Mouse (Mus musculus) heart, embryonic 14.5 days (tissue): ENCODE results near the gene Rps6kl1. TPM values are rescaled to one million over a fixed set of nuclear protein-coding genes. Genes with fewer than 3 reads are reported as not detected.

ENCODE experiments used
- ATAC-seq: fragments of 200-750 bp; cut with Nextera tagmentation; 2 replicates; pipeline ENCODE4 v1.8.0; 2017; ENCODE audit warnings: low read depth, moderate TSS enrichment; ENCODE audit not compliant: insufficient number of reproducible peaks, insufficient read depth, low FRiP score
- H3K27ac ChIP-seq, 2 experiments: fragments of 200-500 bp in 1 of 2; fragments of 300-500 bp in 1 of 2; sonication (generic) in 1 of 2; replicated peaks in 1 of 2; 2 replicates each; pipeline ENCODE4 v1.5.1; 2012 to 2014; ENCODE audit warnings: low read depth in 2 of 2, low read length in 2 of 2, control low read depth in 1 of 2, mild to moderate bottlenecking in 1 of 2, mixed read lengths in 1 of 2; ENCODE audit not compliant: control insufficient read depth in 1 of 2, insufficient read depth in 1 of 2
- H3K27me3 ChIP-seq: fragments of 300-500 bp; sonication (generic); 2 replicates; pipeline ENCODE4 v1.6.1; 2014; ENCODE audit warnings: mild to moderate bottlenecking, low read length, control low read depth; ENCODE audit not compliant: control insufficient read depth, insufficient read depth
- H3K36me3 ChIP-seq: fragments of 300-500 bp; sonication (generic); 2 replicates; pipeline ENCODE4 v1.6.1; 2014; ENCODE audit warnings: mild to moderate bottlenecking, control low read depth, low read length, mixed read lengths; ENCODE audit not compliant: control insufficient read depth, insufficient read depth
- H3K4me1 ChIP-seq, 2 experiments: fragments of 200-500 bp in 1 of 2; fragments of 300-500 bp in 1 of 2; sonication (generic) in 1 of 2; 2 replicates each; pipeline ENCODE4 v1.6.1; 2012 to 2014; ENCODE audit warnings: low read length in 2 of 2, control low read depth in 1 of 2, mixed read lengths in 1 of 2; ENCODE audit not compliant: control insufficient read depth in 2 of 2, insufficient read depth in 2 of 2
- H3K4me2 ChIP-seq: fragments of 300-500 bp; sonication (generic); 2 replicates; pipeline ENCODE4 v1.6.1; 2014; ENCODE audit warnings: mild to moderate bottlenecking, low read length
- H3K4me3 ChIP-seq, 2 experiments: fragments of 200-500 bp in 1 of 2; fragments of 300-500 bp in 1 of 2; sonication (generic) in 1 of 2; 2 replicates each; pipeline ENCODE4 v1.5.1; 2012 to 2014; ENCODE audit warnings: low read length in 2 of 2, mild to moderate bottlenecking in 2 of 2, control low read depth in 1 of 2, low read depth in 1 of 2, moderate library complexity in 1 of 2; ENCODE audit not compliant: control insufficient read depth in 1 of 2, insufficient read depth in 1 of 2
- H3K9ac ChIP-seq: fragments of 300-500 bp; sonication (generic); 2 replicates; pipeline ENCODE4 v1.6.1; 2014; ENCODE audit warnings: mild to moderate bottlenecking, low read length
- H3K9me3 ChIP-seq: fragments of 300-500 bp; sonication (generic); 2 replicates; pipeline ENCODE4 v1.6.1; 2016; ENCODE audit warnings: low read length, control low read depth; ENCODE audit not compliant: control insufficient read depth
- WGBS: fragments of 180-500 bp; shearing (Covaris S2); extraction: QIAGEN DNeasy Blood & Tissue Kit; methylation state at CpG from one replicate; pipeline ENCODE4 v1.1.7; 2014; 5-methylcytosine and 5-hydroxymethylcytosine counted together
- polyA plus RNA-seq: library from polyadenylated mRNA; unstranded; fragments of >200 nt; fragmentation: Nextera tagmentation; extraction: Ambion mirVana; gene quantifications from 2 replicates; pipeline ENCODE4 v1.2.1, GENCODE M21; 2014

The Rps6kl1 gene
- polyA plus RNA-seq, 1 experiment from 2014 or later: 1.1 TPM

DNA sequence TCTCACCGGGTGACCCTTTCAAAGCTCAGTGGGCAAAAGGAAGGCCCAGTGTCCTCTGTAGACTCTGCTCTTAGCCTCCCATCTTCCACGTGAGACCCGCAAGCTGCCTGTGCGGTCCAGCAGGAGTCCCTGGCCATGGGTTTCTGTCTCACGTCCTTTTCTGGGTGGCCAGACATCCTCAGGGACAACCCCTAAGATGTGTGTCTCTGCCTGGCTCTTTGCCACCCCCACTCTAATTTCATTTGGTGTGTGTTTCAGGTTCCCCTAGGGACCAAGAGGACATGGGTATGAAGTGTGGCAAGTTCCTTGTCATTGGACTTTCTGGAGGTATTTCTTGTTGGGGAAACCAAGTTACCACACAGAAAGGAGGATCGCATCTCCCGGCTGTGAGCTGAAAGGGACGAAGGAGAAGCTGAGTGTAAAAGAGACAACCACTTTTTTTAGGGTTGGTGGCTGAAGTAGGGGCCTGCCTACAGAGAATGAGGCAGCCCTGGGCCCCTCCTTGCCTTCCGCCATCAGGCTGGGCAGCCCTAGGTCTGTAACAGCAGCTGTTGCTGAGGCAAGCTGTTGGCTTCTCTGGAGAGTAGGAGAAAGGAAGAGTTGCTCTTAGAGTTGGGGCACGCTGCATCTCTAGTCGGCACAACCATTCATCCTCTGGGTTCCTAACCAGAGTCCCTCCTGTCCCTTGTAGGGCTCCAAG is 43.0 kb upstream of the Rps6kl1 start:
- WGBS: 88% methylated on average over 11 of the region's 11 CpGs
- peaks cover 33 to 42% of the 10 kb centered on the region in 2 experiments for H3K4me1 ChIP-seq
- peak overlapping the region; percentile 4 to 17; a peak in 2 of 4 replicates for H3K27ac ChIP-seq

DNA sequence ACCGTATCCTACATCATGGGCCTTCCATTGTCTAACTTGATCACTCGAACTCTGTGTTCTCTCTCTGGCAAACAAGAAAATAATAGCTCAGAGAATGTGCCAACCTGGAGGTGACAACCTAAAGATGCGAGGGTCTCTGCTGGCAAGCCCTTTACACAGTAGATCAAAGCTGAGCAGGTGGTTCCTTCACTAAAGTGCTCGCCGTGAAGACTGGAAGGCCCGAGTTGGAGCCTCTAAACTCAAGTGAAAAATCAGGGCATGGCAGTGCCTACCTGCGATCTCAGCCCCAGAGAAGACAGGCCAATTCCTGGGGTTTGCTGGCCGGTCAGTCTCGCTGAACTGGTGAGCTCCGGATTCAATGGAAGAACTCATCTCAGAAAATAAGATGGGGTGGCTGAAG is 42.1 kb upstream of the Rps6kl1 start:
- H3K27me3 ChIP-seq: 0 out of 2 replicates have a peak, but pooled peaks cover 5% of the 10 kb centered on the region
- no peak overlapping the region for H3K27ac ChIP-seq
- H3K4me2 ChIP-seq: no peak overlapping the region
- H3K9me3 ChIP-seq: peaks cover 3% of the 10 kb centered on the region; the same call in 1 of the 2 replicates
- H3K4me1 ChIP-seq: peaks cover 33 to 42% of the 10 kb centered on the region in 2 experiments
- H3K9ac ChIP-seq: no peak overlapping the region
- no peak overlapping the region for H3K4me3 ChIP-seq
- ATAC-seq: no peak
- 84% methylated on average over 10 of the region's 10 CpGs for WGBS
- H3K36me3 ChIP-seq: no peaks in the 10 kb centered on the region

More for the DNA sequence above, 43.0 kb upstream of the Rps6kl1 start:
- no peak overlapping the region for H3K4me3 ChIP-seq
- no peaks in the 10 kb centered on the region for H3K36me3 ChIP-seq
- 0 out of 2 replicates have a peak, but pooled peaks cover 5% of the 10 kb centered on the region for H3K27me3 ChIP-seq
- H3K9ac ChIP-seq: no peak overlapping the region
- H3K9me3 ChIP-seq: peaks cover 3% of the 10 kb centered on the region; the same call in 1 of the 2 replicates
- H3K4me2 ChIP-seq: no peak overlapping the region
- no peak for ATAC-seq

DNA sequence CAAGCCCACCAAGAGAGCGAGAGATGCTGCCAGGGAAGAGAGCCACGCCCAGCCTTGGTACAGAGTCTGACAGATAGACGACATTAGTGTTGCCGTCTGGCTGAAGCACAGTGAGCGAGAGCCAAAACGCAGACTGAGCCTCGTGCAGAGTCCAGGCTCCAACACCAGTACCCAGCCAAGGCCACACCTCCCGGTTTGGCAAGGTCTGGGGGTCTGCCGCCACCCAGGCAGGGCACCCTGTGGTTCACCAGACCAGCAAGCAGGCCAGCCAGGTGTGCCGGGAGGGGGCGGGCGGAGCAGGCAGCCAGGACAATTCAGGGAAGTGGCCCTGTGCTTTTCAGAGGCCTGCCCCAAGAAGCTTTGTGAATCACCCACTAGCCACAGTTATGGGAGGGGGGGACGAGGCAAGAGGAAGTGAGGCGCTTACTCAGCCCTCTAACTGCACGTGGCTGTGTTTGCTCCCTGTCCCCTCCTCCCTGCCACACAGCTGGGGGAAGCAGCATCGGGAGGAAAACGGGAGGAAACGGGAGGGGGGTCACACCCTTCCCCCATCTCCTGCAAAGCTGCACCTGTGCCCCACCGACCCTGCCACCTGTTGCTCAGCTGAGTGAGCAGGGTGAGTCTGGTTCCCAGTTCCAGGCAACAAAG is 41.5 kb upstream of the Rps6kl1 start:
- H3K4me3 ChIP-seq: no peak overlapping the region
- no peak overlapping the region for H3K9ac ChIP-seq
- no peak overlapping the region for H3K4me2 ChIP-seq
- peak; percentile 31; the same call in 1 of the 2 replicates for ATAC-seq
- H3K4me1 ChIP-seq: peaks cover 33 to 40% of the 10 kb centered on the region in 2 experiments
- WGBS: 30% methylated on average over 19 of the region's 19 CpGs
- H3K27ac ChIP-seq: 0 out of 4 replicates have a peak overlapping the region, but pooled peaks of 1 of the 2 experiments have one; percentile 24
- 0 out of 2 replicates have a peak, but pooled peaks cover 5% of the 10 kb centered on the region for H3K27me3 ChIP-seq
- peaks cover 3% of the 10 kb centered on the region; the same call in 1 of the 2 replicates for H3K9me3 ChIP-seq
- H3K36me3 ChIP-seq: no peaks in the 10 kb centered on the region

DNA sequence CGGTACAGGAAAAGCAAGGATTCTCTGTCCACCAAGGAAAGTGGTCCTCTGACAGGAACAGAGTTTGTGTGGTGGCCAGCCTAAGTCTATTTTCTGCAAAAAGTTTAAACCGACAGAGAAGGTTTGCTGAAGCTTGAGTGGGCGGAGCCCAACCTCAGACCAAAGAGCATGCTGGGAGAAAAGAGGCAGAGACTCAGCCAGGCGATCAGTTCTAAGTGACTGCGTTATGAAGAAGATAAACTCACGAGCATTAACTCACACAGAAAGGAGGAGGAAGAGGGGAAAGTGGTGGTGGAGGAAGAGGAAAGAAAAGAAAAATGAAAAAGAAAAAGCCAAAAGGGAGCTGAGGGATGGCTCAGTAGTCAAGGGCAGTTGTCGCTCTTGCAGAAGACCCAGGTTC is 39.2 kb upstream of the Rps6kl1 start:
- Histone ChIP-seq H3K4me3 (no peak overlapping the region), H3K9me3 (peaks cover 3% of the 10 kb centered on the region; the same call in 1 of the 2 replicates), H3K27ac (no peak overlapping the region), H3K9ac (no peak overlapping the region), H3K36me3 (no peaks in the 10 kb centered on the region), H3K4me1 (peaks cover 30 to 31% of the 10 kb centered on the region in 2 experiments), H3K4me2 (no peak overlapping the region), H3K27me3 (0 out of 2 replicates have a peak, but pooled peaks cover 5% of the 10 kb centered on the region)
- WGBS: 72% methylated on average over 7 of the region's 7 CpGs
- no peak for ATAC-seq

- no peak overlapping the region for H3K4me3 ChIP-seq
- H3K36me3 ChIP-seq: no peaks in the 10 kb centered on the region
- no peak overlapping the region for H3K4me2 ChIP-seq
- peaks cover 5% of the 10 kb centered on the region for H3K27me3 ChIP-seq
- H3K4me1 ChIP-seq: peaks cover 16 to 22% of the 10 kb centered on the region in 2 experiments
- H3K9ac ChIP-seq: no peak overlapping the region
- 48% methylated on average over 7 of the region's 7 CpGs for WGBS
- ATAC-seq: no peak
- peaks cover 3% of the 10 kb centered on the region; the same call in 1 of the 2 replicates for H3K9me3 ChIP-seq
- peak overlapping the region; percentile 12 to 60; a peak in 2 of 4 replicates for H3K27ac ChIP-seq
Observed at GRCm38 (mm10) chr12:85186361-85186760, 35.3 kb upstream of the Rps6kl1 start.

GRCm38 (mm10) chr12:85185810-85186209 is 34.7 kb upstream of the Rps6kl1 start:
- peak; percentile 74 for ATAC-seq
- Histone ChIP-seq H3K27ac (peak overlapping the region; percentile 12 to 60; a peak in 3 of 4 replicates), H3K4me3 (no peak overlapping the region), H3K4me1 (peaks cover 19 to 22% of the 10 kb centered on the region in 2 experiments), H3K4me2 (no peak overlapping the region), H3K9me3 (peaks cover 3% of the 10 kb centered on the region; the same call in 1 of the 2 replicates), H3K9ac (no peak overlapping the region), H3K27me3 (peaks cover 5% of the 10 kb centered on the region), H3K36me3 (no peaks in the 10 kb centered on the region)
- 30% methylated on average over 8 of the region's 8 CpGs for WGBS

DNA sequence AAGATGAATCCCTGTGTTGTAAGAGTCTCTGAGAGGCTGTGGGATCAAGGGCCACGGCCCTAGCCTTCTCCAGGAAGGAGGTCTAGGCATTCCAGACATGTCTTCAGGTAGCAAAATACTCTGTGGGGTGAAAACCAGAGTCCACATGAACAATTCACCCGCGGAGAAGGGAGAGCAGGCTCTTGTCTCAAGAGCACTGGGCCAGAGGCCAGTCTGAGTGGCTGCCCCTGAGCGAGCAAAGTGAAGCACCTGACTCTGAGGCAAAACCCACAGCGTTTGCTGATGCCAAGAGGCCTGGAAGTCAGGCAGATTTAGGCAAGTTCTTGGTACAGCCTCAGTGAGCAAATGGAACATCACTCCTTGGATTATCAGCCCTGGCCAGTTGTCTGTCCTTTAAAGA is 33.1 kb upstream of the Rps6kl1 start:
- Histone ChIP-seq H3K9ac (no peak overlapping the region), H3K4me3 (no peak overlapping the region), H3K27ac (no peak overlapping the region), H3K9me3 (no peaks in the 10 kb centered on the region), H3K27me3 (peaks cover 13% of the 10 kb centered on the region), H3K4me1 (peaks cover 19 to 22% of the 10 kb centered on the region in 2 experiments), H3K36me3 (no peaks in the 10 kb centered on the region), H3K4me2 (no peak overlapping the region)
- ATAC-seq: no peak
- WGBS: 33% methylated on average over 5 of the region's 5 CpGs
